Mouse (Mus musculus) spleen, adult 2 months (tissue): ENCODE results near the gene Oaz1.

Experiments used
- CTCF ChIP-seq: fragments of 200-500 bp; IDR thresholded peaks from 2 replicates; pipeline ENCODE4 v1.5.1; 2011; ENCODE audit warnings: mild to moderate bottlenecking, inconsistent platforms; ENCODE audit not compliant: insufficient read depth, insufficient read length, insufficient replicate concordance; ENCODE audit errors: extremely low read depth
- POLR2A ChIP-seq: fragments of 200-500 bp; IDR thresholded peaks from 2 replicates; pipeline ENCODE4 v1.6.1; 2011; ENCODE audit warnings: low read depth, low read length, inconsistent platforms

DNA sequence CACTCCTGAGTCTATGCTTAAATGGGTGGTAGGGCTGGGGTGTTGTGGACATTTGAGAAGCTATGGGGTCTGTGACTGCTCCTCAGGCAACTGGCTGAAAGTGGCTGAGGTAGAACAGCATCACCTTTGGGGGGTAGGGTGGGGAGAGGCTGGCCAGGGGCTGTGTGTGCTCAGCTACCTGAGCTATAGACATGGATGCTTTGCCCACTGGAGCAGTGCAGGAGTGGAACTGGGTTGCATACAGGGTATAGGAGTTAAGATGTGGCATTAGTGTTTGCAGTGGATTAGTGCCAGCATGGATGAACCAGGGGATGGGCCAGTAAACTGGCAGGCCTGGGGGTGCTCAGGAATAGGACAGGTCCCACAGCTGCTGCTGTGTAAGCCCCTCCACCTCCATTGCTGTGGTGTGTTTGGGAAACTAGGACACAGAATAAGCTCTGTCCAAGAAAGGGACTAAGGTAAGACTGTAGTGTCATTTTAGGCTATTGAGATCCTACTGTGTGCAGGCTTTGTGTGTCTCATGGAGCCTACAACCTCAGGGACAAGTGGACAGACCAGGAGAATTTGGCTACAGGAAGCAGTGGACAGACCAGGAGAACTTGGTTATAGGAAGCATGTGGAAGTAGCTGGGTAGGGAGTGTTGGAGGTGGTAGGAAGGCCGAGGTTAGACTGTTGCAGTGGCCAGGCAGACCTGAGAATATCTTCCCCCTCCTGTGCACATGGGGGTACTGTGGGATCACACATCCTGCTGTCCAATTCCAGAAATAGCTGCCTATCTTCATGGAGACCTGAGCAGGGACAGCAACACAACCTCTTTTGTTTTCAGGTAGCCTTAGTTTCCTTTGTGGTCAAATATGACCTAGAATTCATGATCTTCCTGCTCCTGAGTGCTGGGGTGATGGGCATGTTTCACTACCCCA, 3.2 kb downstream of the Oaz1 start:
- TF ChIP-seq CTCF (no peak), POLR2A (no peak)
